Mouse (Mus musculus) skeletal muscle tissue, adult 2 months (tissue): ENCODE results near the gene Tyrobp.

Experiments
- DNase-seq: peaks from one replicate; pipeline ENCODE4 v3.0.0-alpha.2; 2012; ENCODE audit warnings: low read depth, low spot score

The Tyrobp gene

DNA sequence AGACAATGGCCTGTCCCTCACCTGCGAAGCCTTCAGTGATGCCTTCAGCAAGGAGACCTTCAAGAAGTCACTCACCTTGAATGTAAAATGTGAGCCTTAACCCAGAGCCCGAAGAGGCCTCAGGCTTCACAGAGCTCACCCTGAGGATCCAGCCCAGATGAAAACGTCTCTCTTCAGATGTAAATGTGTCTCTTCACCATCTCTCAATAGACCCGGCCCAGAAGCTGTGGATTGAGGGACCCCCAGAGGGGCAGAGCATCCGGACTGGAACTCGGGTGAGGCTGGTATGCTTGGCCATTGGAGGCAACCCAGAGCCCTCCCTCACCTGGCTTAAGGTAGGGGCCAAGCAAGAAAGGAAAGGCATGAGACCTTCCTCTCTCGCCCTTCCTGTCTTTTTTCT lies 50.0 kb downstream of the Tyrobp start:
- no peak for DNase-seq

DNA sequence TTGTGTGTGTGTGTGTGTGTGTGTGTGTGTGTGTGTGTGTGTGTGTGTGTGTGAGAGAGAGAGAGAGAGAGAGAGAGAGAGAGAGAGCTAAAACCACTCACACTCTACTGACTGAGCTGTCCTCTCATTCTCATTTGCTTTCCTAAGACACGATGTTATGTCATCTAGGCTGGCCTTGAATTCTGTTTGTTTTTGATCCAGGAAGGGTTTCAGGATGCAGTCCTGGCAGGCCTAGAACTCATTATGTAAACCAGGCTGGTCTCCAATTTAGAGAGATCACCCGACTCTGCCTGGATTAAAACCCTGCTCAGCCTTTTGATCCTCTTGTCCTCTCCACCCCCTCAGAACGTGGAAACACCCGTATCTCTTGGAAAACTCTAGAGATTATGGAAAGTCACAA lies 50.4 kb downstream of the Tyrobp start:
- DNase-seq = no peak

DNA sequence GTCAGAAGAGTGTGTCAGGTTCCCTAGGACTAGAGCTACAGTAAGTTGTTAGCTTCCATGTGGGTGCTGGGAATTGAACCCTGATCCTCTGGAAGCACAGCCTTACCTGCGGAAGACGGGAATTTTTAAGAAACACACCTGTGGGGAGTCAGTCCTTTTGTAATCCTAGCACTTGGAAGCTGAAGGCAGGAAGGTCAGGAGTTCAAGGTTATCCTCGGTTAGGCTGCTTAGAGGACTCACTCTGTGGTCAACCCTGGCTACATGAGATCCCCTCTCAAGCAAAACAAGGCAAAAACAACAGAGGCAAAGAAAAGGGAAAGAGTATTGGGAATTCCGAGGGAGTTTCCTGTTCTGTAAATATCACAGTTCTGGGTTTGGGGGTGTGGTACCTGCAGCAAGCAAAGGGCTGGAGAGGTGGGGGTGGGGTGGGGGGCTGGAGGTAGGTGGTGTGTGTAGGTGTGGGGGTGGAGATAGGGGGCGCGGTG lies 51.3 kb downstream of the Tyrobp start:
- no peak for DNase-seq
